Mouse (Mus musculus) CD4-positive, CD25-positive, alpha-beta regulatory T cell, adult 4 months (primary cell): ENCODE measurements around the gene Bcas2. TPM values are rescaled to one million over a fixed set of nuclear protein-coding genes. Genes with fewer than 3 reads are reported as not detected.
A peak's percentile ranks its signal among the peaks of the same experiment; 100 is the strongest.
"Not testable (repeated sequence)": the region's sequence is repeated elsewhere in the genome, so short reads cannot be mapped to it uniquely, and the experiment has no call there.

Experiments
- ATAC-seq: one replicate; pipeline ENCODE4 v1.8.0; 2017
- polyA plus RNA-seq, 2 experiments: library from polyadenylated mRNA; unstranded; fragments of 100-300 nt; shearing (Covaris generic); gene quantifications; one replicate each; pipeline ENCODE4 v1.2.1; 2017

Bcas2 gene
- polyA plus RNA-seq = 100 to 1,000 TPM; 129 to 131 TPM

GRCm38 (mm10) chr3:103171505-103172267 lies at the start of gene Bcas2:
Gene Bcas2 (plus strand): TSS chr3:103171655.
- ATAC-seq = peak; percentile 90

GRCm38 (mm10) chr3:103123636-103124035 lies 47.8 kb upstream of the Bcas2 start:
- no peak for ATAC-seq

- ATAC-seq = no peak
Observed at GRCm38 (mm10) chr3:103126138-103126537, 45.3 kb upstream of the Bcas2 start.

GRCm38 (mm10) chr3:103127177-103127576 lies 44.3 kb upstream of the Bcas2 start:
- ATAC-seq = no peak

GRCm38 (mm10) chr3:103127721-103128120 lies 43.7 kb upstream of the Bcas2 start:
- ATAC-seq = no peak

GRCm38 (mm10) chr3:103128251-103128650 lies 43.2 kb upstream of the Bcas2 start:
- no peak for ATAC-seq

- ATAC-seq = no peak
Observed at GRCm38 (mm10) chr3:103129367-103130159, 41.9 kb upstream of the Bcas2 start.

- ATAC-seq = no peak
Observed at GRCm38 (mm10) chr3:103130236-103130751, 41.2 kb upstream of the Bcas2 start.

GRCm38 (mm10) chr3:103133098-103133497 lies 38.4 kb upstream of the Bcas2 start:
- ATAC-seq = no peak

GRCm38 (mm10) chr3:103136414-103137077 lies 34.9 kb upstream of the Bcas2 start:
- no peak for ATAC-seq

- no peak for ATAC-seq
Observed at GRCm38 (mm10) chr3:103139047-103139446, 32.4 kb upstream of the Bcas2 start.

- not testable (repeated sequence) for ATAC-seq
Observed at GRCm38 (mm10) chr3:103140095-103140838, 31.2 kb upstream of the Bcas2 start.

GRCm38 (mm10) chr3:103141287-103141686 lies 30.2 kb upstream of the Bcas2 start:
- ATAC-seq = no peak

- no peak for ATAC-seq
Observed at GRCm38 (mm10) chr3:103142366-103142765, 29.1 kb upstream of the Bcas2 start.

- ATAC-seq = no peak
Observed at GRCm38 (mm10) chr3:103145336-103145735, 26.1 kb upstream of the Bcas2 start.

GRCm38 (mm10) chr3:103145791-103146190 lies 25.7 kb upstream of the Bcas2 start:
- ATAC-seq = no peak

GRCm38 (mm10) chr3:103146330-103147166 lies 24.9 kb upstream of the Bcas2 start:
- ATAC-seq = no peak

GRCm38 (mm10) chr3:103147775-103148174 lies 23.7 kb upstream of the Bcas2 start:
- ATAC-seq = no peak

GRCm38 (mm10) chr3:103148941-103149340 lies 22.5 kb upstream of the Bcas2 start:
- ATAC-seq = no peak

- no peak for ATAC-seq
Observed at GRCm38 (mm10) chr3:103153761-103154160, 17.7 kb upstream of the Bcas2 start.

- ATAC-seq = no peak
Observed at GRCm38 (mm10) chr3:103159232-103159900, 12.1 kb upstream of the Bcas2 start.
